Mouse (Mus musculus) B cell, adult 62 days (primary cell): ENCODE measurements around the gene Tnfsf4. TPM values are rescaled to one million over a fixed set of nuclear protein-coding genes. Genes with fewer than 3 reads are reported as not detected.

Source experiments
- total RNA-seq: library from RNA; stranded (reverse); gene quantifications from 4 replicates; pipeline ENCODE4 v1.2.4, GENCODE M21; 2023

Gene Tnfsf4
- total RNA-seq, result not detected in 4 replicates

DNA sequence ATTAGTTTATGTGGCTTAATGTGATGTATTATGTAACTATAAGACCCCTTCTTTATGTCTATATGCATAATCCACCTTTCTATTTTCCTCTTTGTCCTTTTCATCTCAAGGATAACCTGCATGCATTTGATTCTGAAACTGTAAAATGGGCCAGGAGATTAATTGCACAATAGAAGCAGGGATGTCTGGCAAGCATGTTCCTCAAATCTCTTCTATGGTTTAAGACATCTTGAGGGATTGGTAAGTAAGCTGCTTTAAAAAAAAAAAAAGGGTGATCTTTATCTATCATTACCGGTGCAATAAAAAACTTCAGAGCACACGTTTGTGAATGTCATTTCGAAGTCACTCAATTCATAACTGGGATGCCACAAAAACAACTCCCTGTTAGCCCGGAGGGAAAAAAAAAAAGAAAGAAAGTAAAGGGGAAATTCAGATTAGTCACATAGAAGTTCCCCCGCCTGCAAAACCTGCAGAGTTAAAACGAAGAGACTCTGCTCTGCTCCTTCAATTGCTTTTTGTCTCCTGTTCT is at the start of gene Tnfsf4:
Gene Tnfsf4 (plus strand): TSS at position 479 of the 529 bp plus-strand sequence.

Other genes with a start within 250 kb of the Tnfsf4 start
- not detected in 4 replicates for gene Tex50, start 236.1 kb upstream of the Tnfsf4 start, total RNA-seq
- 106 to 122 TPM (median 109 TPM) in 4 replicates for gene Prdx6, start 144.2 kb upstream of the Tnfsf4 start, total RNA-seq
- gene Tnfsf18, start 99.2 kb downstream of the Tnfsf4 start, total RNA-seq, result 0.44 to 1.3 TPM (median 0.63 TPM) in 3 of 4 replicates, not detected in the other